Mouse (Mus musculus) thymus, postnatal 4 days (tissue): Measurements from ENCODE around the gene Slc23a4.

Experiments used
- DNase-seq: peaks from one replicate; pipeline ENCODE4 v3.0.0; 2021

Slc23a4 gene

GRCm38 (mm10) chr6:34954926-34955861, 33.0 kb downstream of the Slc23a4 start:
- DNase-seq = peak; percentile 68

GRCm38 (mm10) chr6:34951956-34952667, 36.1 kb downstream of the Slc23a4 start:
- DNase-seq = peak; percentile 78

GRCm38 (mm10) chr6:34951518-34951917, 36.7 kb downstream of the Slc23a4 start:
- peak; percentile 46 for DNase-seq

- peak; percentile 77 for DNase-seq
Measured at GRCm38 (mm10) chr6:34948461-34948860, 39.7 kb downstream of the Slc23a4 start.

- DNase-seq = peak; percentile 55
Measured at GRCm38 (mm10) chr6:34946486-34947079, 41.6 kb downstream of the Slc23a4 start.

GRCm38 (mm10) chr6:34943499-34943898, 44.7 kb downstream of the Slc23a4 start:
- DNase-seq = peak; percentile 52

GRCm38 (mm10) chr6:34942446-34942845, 45.8 kb downstream of the Slc23a4 start:
- DNase-seq = peak; percentile 78

- no peak for DNase-seq
Measured at GRCm38 (mm10) chr6:34941496-34941895, 46.7 kb downstream of the Slc23a4 start.

- peak; percentile 55 for DNase-seq
Measured at GRCm38 (mm10) chr6:34939451-34939850, 48.8 kb downstream of the Slc23a4 start.

GRCm38 (mm10) chr6:34938929-34939325, 49.3 kb downstream of the Slc23a4 start:
- DNase-seq = peak; percentile 35

GRCm38 (mm10) chr6:34938280-34938928, 49.8 kb downstream of the Slc23a4 start:
- DNase-seq = peak; percentile 54

- no peak for DNase-seq
Measured at GRCm38 (mm10) chr6:34936743-34937142, 51.5 kb downstream of the Slc23a4 start.

GRCm38 (mm10) chr6:34932633-34933032, 55.6 kb downstream of the Slc23a4 start:
- no peak for DNase-seq

- no peak for DNase-seq
Measured at GRCm38 (mm10) chr6:34927594-34927993, 60.6 kb downstream of the Slc23a4 start.

GRCm38 (mm10) chr6:34927156-34927555, 61.0 kb downstream of the Slc23a4 start:
- peak; percentile 83 for DNase-seq

- peak; percentile 45 for DNase-seq
Measured at GRCm38 (mm10) chr6:34921941-34922340, 66.3 kb downstream of the Slc23a4 start.

GRCm38 (mm10) chr6:34920631-34921030, 67.6 kb downstream of the Slc23a4 start:
- no peak for DNase-seq

- DNase-seq = no peak
Measured at GRCm38 (mm10) chr6:34919956-34920355, 68.2 kb downstream of the Slc23a4 start, which contains the start of gene Stra8. TSS of gene Stra8 (plus strand) at chr6:34920163.

- no peak for DNase-seq
Measured at GRCm38 (mm10) chr6:34919146-34919545, 69.1 kb downstream of the Slc23a4 start.

GRCm38 (mm10) chr6:34914462-34914861, 73.7 kb downstream of the Slc23a4 start:
- no peak for DNase-seq

GRCm38 (mm10) chr6:34913341-34914040, 74.7 kb downstream of the Slc23a4 start:
- no peak for DNase-seq
